Comparison of ENCODE assay signal across 12 mouse cellular contexts in genomic region chr5:149079758-149080150, GRCm38 (mm10).
DNase-seq lines count a peak whose midpoint lies in the region; ATAC-seq lines count a peak whose summit lies in the region.
"Had no signal": no experiment of that assay in that cellular context is flagged by ENCODE, and none has a peak within 500 bp of the region (broad histone marks: within the 10 kb centered on the region; RNA-seq: fewer than 3 reads in every experiment).

No protein-coding gene starts in this region.

- no peaks in the 10 kb centered on the region for H3K36me3 ChIP-seq in heart, embryonic 10.5 days
- H3K36me3 ChIP-seq in lung, embryonic 16.5 days (ENCODE audit: control insufficient read depth, insufficient read depth, low read length): no peaks in the 10 kb centered on the region
- no peaks in the 10 kb centered on the region for H3K36me3 ChIP-seq in intestine, embryonic 15.5 days
- no peaks in the 10 kb centered on the region for H3K36me3 ChIP-seq in stomach, embryonic 14.5 days (ENCODE audit: control insufficient read depth, insufficient read depth, low read length)
- H3K36me3 ChIP-seq in neural tube, embryonic 15.5 days: no peaks in the 10 kb centered on the region
- H3K36me3 ChIP-seq: forebrain, embryonic 10.5 days; limb, embryonic 15.5 days had no signal

- H3K9ac ChIP-seq in lung, embryonic 16.5 days (ENCODE audit: low read length): peak overlapping the region; percentile 33
- no peak overlapping the region for H3K9ac ChIP-seq in intestine, embryonic 15.5 days
- H3K9ac ChIP-seq in stomach, embryonic 14.5 days (replicated peaks; ENCODE audit: low read depth, low read length): no peak overlapping the region
- H3K9ac ChIP-seq in neural tube, embryonic 15.5 days (replicated peaks): no peak overlapping the region
- H3K9ac ChIP-seq: limb, embryonic 15.5 days had no signal

- WGBS in heart, embryonic 10.5 days: 35% methylated on average over 7 of the region's 7 CpGs
- WGBS in lung, embryonic 16.5 days: 48% methylated on average over 7 of the region's 7 CpGs
- 56% methylated on average over 7 of the region's 7 CpGs for WGBS in intestine, embryonic 15.5 days
- 40% methylated on average over 7 of the region's 7 CpGs for WGBS in stomach, embryonic 14.5 days
- 43% methylated on average over 7 of the region's 7 CpGs for WGBS in neural tube, embryonic 15.5 days

- H3K4me2 ChIP-seq in lung, embryonic 16.5 days (ENCODE audit: low read depth, low read length): peak overlapping the region; percentile 37; the same call in 1 of the 2 replicates
- H3K4me2 ChIP-seq in intestine, embryonic 15.5 days (replicated peaks): peak overlapping the region; percentile 35
- 0 out of 2 replicates have a peak overlapping the region, but pooled peaks have one; percentile 11 for H3K4me2 ChIP-seq in stomach, embryonic 14.5 days (replicated peaks; ENCODE audit: low read depth, low read length)
- no peak overlapping the region for H3K4me2 ChIP-seq in neural tube, embryonic 15.5 days

- ATAC-seq in lung, embryonic 16.5 days (ENCODE audit: low read depth): no peak
- ATAC-seq in intestine, embryonic 15.5 days: no peak
- ATAC-seq in stomach, embryonic 14.5 days (ENCODE audit: insufficient number of reproducible peaks, insufficient read depth, low FRiP score, low read depth): no peak
- ATAC-seq in neural tube, embryonic 15.5 days (ENCODE audit: low FRiP score): no peak

- H3K4me1 ChIP-seq in heart, embryonic 10.5 days: peaks cover 12% of the 10 kb centered on the region
- peaks cover 8% of the 10 kb centered on the region; the same call in 1 of the 2 replicates for H3K4me1 ChIP-seq in lung, embryonic 16.5 days (replicated peaks; ENCODE audit: control insufficient read depth, insufficient read depth, low read length)
- H3K4me1 ChIP-seq in intestine, embryonic 15.5 days (replicated peaks): peaks cover 9% of the 10 kb centered on the region; the same call in 1 of the 2 replicates
- 0 out of 2 replicates have a peak, but pooled peaks cover 5% of the 10 kb centered on the region for H3K4me1 ChIP-seq in stomach, embryonic 14.5 days (ENCODE audit: control insufficient read depth, insufficient read depth, low read length)
- no peaks in the 10 kb centered on the region for H3K4me1 ChIP-seq in neural tube, embryonic 15.5 days

- DNase-seq in heart, embryonic 10.5 days (ENCODE audit: low spot score): no peak
- DNase-seq in heart, postnatal 36 days: no peak
- no peak for DNase-seq in lung, postnatal 36 days
- DNase-seq in gastrocnemius, postnatal 14 days: no peak
- DNase-seq: layer of hippocampus, adult 9-11 months; midbrain, embryonic 14.5 days had no signal

- no peaks in the 10 kb centered on the region for H3K27me3 ChIP-seq in heart, embryonic 10.5 days (ENCODE audit: insufficient read depth, poor library complexity, severe bottlenecking)
- no peaks in the 10 kb centered on the region for H3K27me3 ChIP-seq in lung, embryonic 16.5 days (ENCODE audit: control insufficient read depth, insufficient read depth, low read depth, low read length)
- H3K27me3 ChIP-seq in intestine, embryonic 15.5 days (replicated peaks): no peaks in the 10 kb centered on the region
- H3K27me3 ChIP-seq in stomach, embryonic 14.5 days (ENCODE audit: control insufficient read depth, insufficient read depth, low read length): no peaks in the 10 kb centered on the region
- H3K27me3 ChIP-seq in neural tube, embryonic 15.5 days (replicated peaks): no peaks in the 10 kb centered on the region
- H3K27me3 ChIP-seq: limb, embryonic 15.5 days had no signal

- H3K9me3 ChIP-seq in heart, embryonic 10.5 days: no peaks in the 10 kb centered on the region
- no peaks in the 10 kb centered on the region for H3K9me3 ChIP-seq in lung, embryonic 16.5 days (ENCODE audit: control insufficient read depth, low read length)
- no peaks in the 10 kb centered on the region for H3K9me3 ChIP-seq in intestine, embryonic 15.5 days
- no peaks in the 10 kb centered on the region for H3K9me3 ChIP-seq in stomach, embryonic 14.5 days (ENCODE audit: control insufficient read depth, low read depth, low read length)
- H3K9me3 ChIP-seq in neural tube, embryonic 15.5 days (replicated peaks): no peaks in the 10 kb centered on the region
- H3K9me3 ChIP-seq: forebrain, embryonic 10.5 days; limb, embryonic 15.5 days had no signal

- H3K27ac ChIP-seq in heart, embryonic 10.5 days: peak overlapping the region; percentile 86
- peak overlapping the region; percentile 73; the same call in 1 of the 2 replicates for H3K27ac ChIP-seq in lung, embryonic 16.5 days (ENCODE audit: low read length)
- H3K27ac ChIP-seq in intestine, embryonic 15.5 days: no peak overlapping the region
- no peak overlapping the region for H3K27ac ChIP-seq in stomach, embryonic 14.5 days (ENCODE audit: low read length)
- no peak overlapping the region for H3K27ac ChIP-seq in neural tube, embryonic 15.5 days (replicated peaks)
- H3K27ac ChIP-seq: limb, embryonic 15.5 days had no signal

- intact Hi-C loops in heart, postnatal 36 days (cut with DNase I): no loop called here
- intact Hi-C loops in gastrocnemius, postnatal 14 days (cut with DNase I; ENCODE audit: low total_unique reads): no loop called here

- H3K4me3 ChIP-seq in heart, embryonic 10.5 days: peak overlapping the region; percentile 38; the same call in 1 of the 2 replicates
- no peak overlapping the region for H3K4me3 ChIP-seq in lung, embryonic 16.5 days (ENCODE audit: low read length)
- H3K4me3 ChIP-seq in intestine, embryonic 15.5 days (replicated peaks): no peak overlapping the region
- no peak overlapping the region for H3K4me3 ChIP-seq in stomach, embryonic 14.5 days (ENCODE audit: low read depth, low read length)
- no peak overlapping the region for H3K4me3 ChIP-seq in neural tube, embryonic 15.5 days (replicated peaks)
- H3K4me3 ChIP-seq: limb, embryonic 15.5 days had no signal

Comparison
In these comparisons a context has a peak if more than half of its experiments do, and no peak if none do; other contexts are left out.
1. H3K27ac ChIP-seq: peak in heart, embryonic 10.5 days (single experiment) and lung, embryonic 16.5 days (single experiment); none in intestine, embryonic 15.5 days (single experiment), stomach, embryonic 14.5 days (single experiment) and neural tube, embryonic 15.5 days (single experiment).